Comparison of ENCODE assay signal across 10 mouse cellular contexts in genomic region chr4:116015996-116016395, GRCm38 (mm10). TPM values are rescaled to one million over a fixed set of nuclear protein-coding genes. Genes with fewer than 3 reads are reported as not detected.
A peak's percentile ranks its signal among the peaks of the same experiment; 100 is the strongest.
DNase-seq lines count a peak whose midpoint lies in the region; ATAC-seq and TF ChIP-seq lines count a peak whose summit lies in the region.
"Had no signal": no experiment of that assay in that cellular context is flagged by ENCODE, and none has a peak within 500 bp of the region (broad histone marks: within the 10 kb centered on the region; RNA-seq: fewer than 3 reads in every experiment).

No protein-coding gene starts in this region.

- no peaks in the 10 kb centered on the region for H3K36me3 ChIP-seq in kidney, embryonic 14.5 days (ENCODE audit: control insufficient read depth, insufficient read depth, low read length)
- H3K36me3 ChIP-seq in testis, adult 2 months (ENCODE audit: control insufficient read depth, insufficient read depth, low read length): no peaks in the 10 kb centered on the region
- H3K36me3 ChIP-seq: forebrain, embryonic 12.5 days had no signal

- H3K9me3 ChIP-seq in kidney, embryonic 14.5 days (ENCODE audit: control insufficient read depth, low read length): no peaks in the 10 kb centered on the region
- H3K9me3 ChIP-seq: forebrain, embryonic 12.5 days had no signal

- no peak overlapping the region; the same call in 1 of the 2 replicates for H3K4me2 ChIP-seq in kidney, embryonic 14.5 days (replicated peaks; ENCODE audit: low read depth, low read length)

- TF ChIP-seq CTCF in testis, adult 2 months (IDR thresholded peaks at IDR 0.05; ENCODE audit: control insufficient read depth, insufficient read depth, insufficient replicate concordance, low read depth, low read length): no peak

- ATAC-seq in kidney, embryonic 14.5 days (ENCODE audit: low FRiP score, low TSS enrichment): no peak

- H3K4me3 ChIP-seq in kidney, embryonic 14.5 days (ENCODE audit: low read length): no peak overlapping the region
- H3K4me3 ChIP-seq in testis, adult 2 months (ENCODE audit: control insufficient read depth, low read depth, low read length): peak overlapping the region; percentile 93

- peak; percentile 8 for DNase-seq in kidney, adult 18-20 months
- no peak for DNase-seq in testis, postnatal 10 days (ENCODE audit: low spot score)
- peak; percentile 38 to 54 for DNase-seq in layer of hippocampus, postnatal 25 days (ENCODE audit: extremely low spot score in 1 of 2, low spot score in 1 of 2)
- peak; percentile 66 for DNase-seq in telencephalon, adult 2 months (ENCODE audit: low read depth, low spot score)
- DNase-seq in heart, adult 9 months (ENCODE audit: low spot score in 2 of 2): no peak
- no peak for DNase-seq in gastrocnemius, postnatal 10 days
- DNase-seq: lung, postnatal 36 days had no signal

- H3K4me1 ChIP-seq in kidney, embryonic 14.5 days (ENCODE audit: control insufficient read depth, insufficient read depth, low read length): no peaks in the 10 kb centered on the region
- H3K4me1 ChIP-seq in testis, adult 2 months (ENCODE audit: control insufficient read depth, insufficient read depth, low read length): peaks cover 10% of the 10 kb centered on the region

- 60% methylated on average over 8 of the region's 8 CpGs for WGBS in kidney, embryonic 14.5 days

- H3K9ac ChIP-seq in kidney, embryonic 14.5 days (ENCODE audit: low read depth, low read length): no peak overlapping the region
- H3K9ac ChIP-seq: forebrain, embryonic 12.5 days had no signal

- peaks cover 45% of the 10 kb centered on the region for H3K27me3 ChIP-seq in kidney, embryonic 14.5 days (ENCODE audit: control insufficient read depth, insufficient read depth, low read length)
- H3K27me3 ChIP-seq in testis, adult 2 months (ENCODE audit: control insufficient read depth, insufficient read depth, low read length): no peaks in the 10 kb centered on the region

- TF ChIP-seq POLR2A in testis, adult 2 months (IDR thresholded peaks at IDR 0.05; ENCODE audit: control insufficient read depth, low read depth, low read length): no peak

- no peak overlapping the region for H3K27ac ChIP-seq in kidney, embryonic 14.5 days (ENCODE audit: low read depth, low read length)
- no peak overlapping the region for H3K27ac ChIP-seq in testis, adult 2 months (ENCODE audit: control insufficient read depth, insufficient read depth, low read depth, low read length)
- H3K27ac ChIP-seq: forebrain, embryonic 12.5 days had no signal

RNA-seq across cellular contexts. Expression of gene Faah, which starts 1.7 kb away (rescaled TPM):
- polyA plus RNA-seq in kidney, embryonic 14.5 days (2014; fragmentation: Nextera tagmentation; extraction: Ambion mirVana): 5.2 and 8.7 TPM in 2 replicates
- polyA plus RNA-seq in testis, adult 2 months (2012; rRNA removed): 31.6 and 32.2 TPM in 2 replicates
- 100 to 1,000 TPM; 139 to 163 TPM for total RNA-seq in layer of hippocampus, postnatal 25 days (2021)
- total RNA-seq in gastrocnemius, postnatal 10 days (2021): under 1 TPM; 0.68 to 0.75 TPM

RNA-seq across cellular contexts. Expression of gene Nsun4, which starts 37.7 kb away (rescaled TPM):
- polyA plus RNA-seq in kidney, embryonic 14.5 days (2014; fragmentation: Nextera tagmentation; extraction: Ambion mirVana): 17.1 and 24.1 TPM in 2 replicates
- 193 and 263 TPM in 2 replicates for polyA plus RNA-seq in testis, adult 2 months (2012; rRNA removed)
- 1 to 10 TPM; 7.5 to 8.3 TPM for total RNA-seq in layer of hippocampus, postnatal 25 days (2021)
- 10 to 100 TPM; 12.4 to 12.9 TPM for total RNA-seq in gastrocnemius, postnatal 10 days (2021)

RNA-seq across cellular contexts. Expression of gene Uqcrh, which starts 58.9 kb away (rescaled TPM):
- polyA plus RNA-seq in kidney, embryonic 14.5 days (2014; fragmentation: Nextera tagmentation; extraction: Ambion mirVana): 513 and 692 TPM in 2 replicates
- 108 and 112 TPM in 2 replicates for polyA plus RNA-seq in testis, adult 2 months (2012; rRNA removed)
- 100 to 1,000 TPM; 385 to 447 TPM for total RNA-seq in layer of hippocampus, postnatal 25 days (2021)
- total RNA-seq in gastrocnemius, postnatal 10 days (2021): 100 to 1,000 TPM; 741 to 954 TPM

RNA-seq across cellular contexts. Expression of gene Lrrc41, which starts 59.1 kb away (rescaled TPM):
- polyA plus RNA-seq in kidney, embryonic 14.5 days (2014; fragmentation: Nextera tagmentation; extraction: Ambion mirVana): 66.6 and 78.1 TPM in 2 replicates
- polyA plus RNA-seq in testis, adult 2 months (2012; rRNA removed): 122 and 128 TPM in 2 replicates
- 10 to 100 TPM; 46.0 to 46.8 TPM for total RNA-seq in layer of hippocampus, postnatal 25 days (2021)
- total RNA-seq in gastrocnemius, postnatal 10 days (2021): 10 to 100 TPM; 26.8 to 31.2 TPM

Comparison
In these comparisons a context has a peak if more than half of its experiments do, and no peak if none do; other contexts are left out.
1. DNase-seq: peak in kidney, adult 18-20 months (single experiment), layer of hippocampus, postnatal 25 days (2 of 2) and telencephalon, adult 2 months (single experiment); none in testis, postnatal 10 days (single experiment), heart, adult 9 months (0 of 2) and gastrocnemius, postnatal 10 days (single experiment).
2. RNA of gene Faah, which starts 1.7 kb away (total RNA-seq): 139 to 163 TPM in layer of hippocampus, postnatal 25 days; 0.68 to 0.75 TPM in gastrocnemius, postnatal 10 days; every median in the first group is over 10 times any median in the second.